Mouse (Mus musculus): ENCODE results near the gene Nr3c2. TPM values are rescaled to one million over a fixed set of nuclear protein-coding genes. Genes with fewer than 3 reads are reported as not detected.
A peak's percentile ranks its signal among the peaks of the same experiment; 100 is the strongest.

Nr3c2 gene
- total RNA-seq, 2 experiments from 2014 or later: 17.9 to 22.7 TPM

DNA sequence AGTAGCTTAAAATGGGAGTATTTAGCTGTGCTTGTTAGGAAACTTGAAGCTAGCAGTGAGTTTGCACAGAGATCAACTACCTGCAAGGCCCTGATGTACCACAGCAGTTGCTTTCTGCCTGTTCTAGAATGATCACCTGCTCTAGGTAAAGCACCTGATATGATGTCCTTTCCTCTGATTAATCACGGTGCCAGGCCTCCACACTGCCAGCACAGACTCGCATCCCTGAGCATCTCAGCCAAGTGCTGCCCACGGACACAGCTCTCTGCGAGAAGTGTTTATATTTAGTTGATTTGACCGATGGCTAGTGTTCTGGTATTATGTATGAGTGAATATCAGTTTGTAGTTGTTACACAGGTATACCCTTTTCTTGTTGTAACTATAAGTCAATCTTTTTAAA is 147.0 kb downstream of the Nr3c2 start:
- no peak for DNase-seq (ENCODE audit: low spot score)
- intact Hi-C loops (cut with DNase I): loop anchor here (10.0 kb wide), 1 partner anchor 141 kb away; no protein-coding TSS in a partner anchor

DNA sequence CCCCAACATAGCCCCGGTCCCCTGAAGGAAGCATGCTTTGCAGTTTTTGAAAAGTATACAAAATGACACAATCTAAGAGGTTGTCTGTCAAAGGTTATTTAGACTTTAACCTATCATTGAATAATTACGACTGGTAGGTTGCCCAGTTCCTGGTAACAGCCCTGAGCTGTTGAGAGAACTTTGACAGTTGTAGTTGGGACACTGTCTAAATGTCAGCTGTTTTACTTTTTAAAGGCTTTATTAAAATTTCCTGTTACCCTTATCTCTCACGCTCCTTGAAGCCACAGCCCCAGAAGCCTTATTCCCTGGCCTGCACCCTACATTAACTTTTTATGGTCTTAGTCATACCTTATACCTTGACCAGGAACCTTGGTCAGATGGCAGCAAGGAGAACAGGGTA is 147.5 kb downstream of the Nr3c2 start:
- DNase-seq (ENCODE audit: low spot score): no peak
- intact Hi-C loops (cut with DNase I): loop anchor here (10.0 kb wide), 1 partner anchor 142 kb away; no protein-coding TSS in a partner anchor

DNA sequence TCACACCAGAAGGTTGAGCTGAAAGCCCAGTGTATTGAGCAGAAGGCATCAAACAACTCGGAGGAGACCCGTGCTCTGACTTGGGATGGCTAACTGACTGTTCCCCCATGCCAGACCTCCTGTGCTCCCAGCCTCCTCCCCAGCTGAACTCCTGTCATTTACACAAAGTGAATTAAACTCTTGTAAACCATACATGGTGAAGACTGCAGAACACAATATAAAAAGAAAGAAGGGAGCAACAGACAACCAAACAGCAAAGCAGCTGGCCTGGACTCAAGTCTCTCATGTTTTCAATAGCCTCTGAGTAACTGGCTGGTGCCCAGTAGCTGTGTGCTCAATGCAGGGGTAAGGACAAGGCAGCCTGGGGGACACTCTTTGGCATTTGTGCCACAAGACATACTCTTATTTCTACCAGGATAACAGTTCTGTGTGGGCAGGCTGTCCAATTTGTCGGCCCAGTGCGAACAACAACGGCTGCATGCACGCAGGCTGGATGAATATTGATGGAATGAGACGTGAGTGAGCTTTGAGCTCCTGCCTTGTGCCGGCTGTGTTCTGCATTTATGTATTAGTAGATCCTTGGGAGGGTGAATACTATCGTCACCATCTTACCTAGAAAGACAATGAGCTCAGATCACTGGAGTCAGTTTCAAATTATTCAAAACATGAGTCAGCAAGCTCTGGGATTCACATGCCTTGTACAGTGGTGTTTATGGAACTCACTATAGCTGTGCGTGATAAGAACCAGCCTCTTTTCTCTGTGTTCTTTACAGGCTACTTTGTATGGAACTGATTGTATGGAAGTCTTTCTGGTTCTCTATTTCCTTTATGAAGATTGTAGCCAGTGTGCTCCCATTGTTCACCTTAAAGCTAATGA is 152.4 kb downstream of the Nr3c2 start:
- no peak for DNase-seq (ENCODE audit: low spot score)
- intact Hi-C loops (cut with DNase I): no loop called here

DNA sequence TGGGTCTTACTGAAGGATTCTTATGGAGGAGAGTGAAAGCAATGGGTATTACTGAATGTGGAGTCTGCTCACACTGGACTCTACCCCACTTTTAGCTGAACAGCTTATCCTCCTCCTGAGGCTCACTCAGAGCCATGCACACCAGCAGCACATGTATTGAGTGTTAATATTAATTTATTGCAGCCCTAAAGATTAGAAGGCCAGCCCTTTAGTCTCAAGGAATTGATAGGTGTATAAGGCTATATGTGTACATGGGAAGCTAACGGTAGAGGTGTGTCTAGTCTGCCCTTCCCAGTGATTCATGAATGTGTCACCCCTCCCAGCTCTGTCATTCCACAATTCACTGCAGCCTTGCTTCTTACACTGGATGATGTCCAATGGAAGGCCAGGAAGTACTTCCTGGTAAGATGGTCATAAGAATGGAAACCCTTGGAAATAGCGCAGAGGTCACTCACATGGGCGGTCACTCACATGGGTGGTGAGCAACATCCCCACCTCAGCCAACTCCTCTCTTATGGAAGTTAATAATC is 156.3 kb downstream of the Nr3c2 start:
- no peak for DNase-seq (ENCODE audit: low spot score)
- intact Hi-C loops (cut with DNase I): loop anchor here (5.0 kb wide), 1 partner anchor 77 kb away; no protein-coding TSS in a partner anchor

DNA sequence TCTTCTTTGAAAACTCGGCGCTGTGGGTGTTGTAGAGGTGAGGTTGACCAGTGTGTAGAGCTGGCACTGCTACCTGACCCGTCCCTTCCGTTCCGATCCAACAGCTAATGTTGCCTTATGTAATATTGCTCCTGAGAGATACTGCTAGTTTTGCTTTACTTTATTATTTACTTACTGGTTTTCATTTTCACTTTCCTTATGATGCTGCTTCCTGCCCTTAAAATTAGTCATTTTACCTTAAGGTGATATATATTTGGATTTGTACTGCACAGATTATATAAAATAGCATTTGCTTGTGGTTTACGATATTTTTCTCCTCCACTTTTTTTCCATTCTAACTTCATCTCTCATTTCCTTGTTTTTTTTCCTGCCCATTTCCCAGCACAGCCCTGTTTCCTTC is 157.6 kb downstream of the Nr3c2 start:
- no peak for DNase-seq (ENCODE audit: low spot score)
- intact Hi-C loops (cut with DNase I): loop anchor here (5.0 kb wide), 1 partner anchor 75 kb away; no protein-coding TSS in a partner anchor

DNA sequence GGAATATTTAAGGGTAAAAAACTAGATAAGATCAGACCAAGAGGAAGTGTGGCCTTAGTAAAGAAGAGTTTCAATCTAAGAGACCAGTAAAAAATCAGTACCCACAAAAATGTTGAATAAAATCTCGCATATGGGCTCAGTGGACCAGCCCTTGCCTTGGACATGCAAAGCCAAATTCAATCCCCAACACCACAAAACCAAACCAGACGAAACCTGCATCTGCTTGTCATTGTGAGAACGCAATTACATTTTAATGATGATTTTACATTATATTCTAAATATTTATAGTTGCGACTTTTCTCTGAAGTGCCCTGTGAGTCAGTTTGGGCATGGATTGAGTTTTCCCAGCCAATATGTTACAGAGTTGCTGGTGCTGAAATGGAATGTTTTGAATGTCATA is 183.4 kb downstream of the Nr3c2 start:
- DNase-seq (ENCODE audit: low spot score): no peak
- intact Hi-C loops (cut with DNase I): no loop called here

DNA sequence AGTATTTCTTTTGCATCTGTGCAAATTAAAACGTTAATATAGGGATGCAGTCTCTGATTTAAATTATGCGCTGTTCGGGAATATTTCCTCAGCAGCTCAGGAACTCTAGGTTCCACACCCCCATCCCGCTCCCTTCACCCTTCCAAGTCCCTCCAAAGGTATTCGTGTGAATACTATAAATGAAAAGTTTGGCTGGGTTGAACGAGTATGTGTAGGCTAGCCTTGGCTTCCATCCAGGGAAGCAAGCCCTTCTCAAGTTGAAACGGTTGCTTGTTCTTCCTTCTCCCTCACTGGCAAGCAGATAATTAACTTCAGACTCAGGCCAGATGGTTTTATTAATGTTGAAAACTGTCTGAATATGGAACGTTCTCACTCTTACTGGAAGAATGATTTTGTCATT is 186.8 kb downstream of the Nr3c2 start:
- intact Hi-C loops (cut with DNase I): no loop called here

DNA sequence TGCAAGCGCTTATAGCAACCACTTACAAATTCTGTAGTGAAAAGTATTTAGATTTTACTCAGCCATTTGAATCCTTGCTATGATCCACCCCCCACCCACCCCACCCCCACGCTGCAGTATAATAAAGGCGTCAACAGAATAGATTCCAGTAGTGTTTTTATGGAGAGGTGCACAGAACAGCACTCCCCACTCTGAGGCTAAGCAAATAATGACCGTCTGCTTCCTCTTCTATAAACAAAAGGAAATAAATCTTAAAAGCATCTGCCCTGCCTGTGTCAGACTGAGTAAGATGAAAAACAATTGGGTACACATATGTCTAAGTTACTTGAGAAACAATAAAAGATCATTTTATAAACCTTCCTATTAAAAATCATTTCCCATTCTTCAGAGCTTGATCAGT is 197.5 kb downstream of the Nr3c2 start:
- intact Hi-C loops (cut with DNase I): no loop called here
- DNase-seq (ENCODE audit: low spot score): no peak

More for the DNA sequence above, 186.8 kb downstream of the Nr3c2 start:
- no peak for DNase-seq (ENCODE audit: low spot score)

DNA sequence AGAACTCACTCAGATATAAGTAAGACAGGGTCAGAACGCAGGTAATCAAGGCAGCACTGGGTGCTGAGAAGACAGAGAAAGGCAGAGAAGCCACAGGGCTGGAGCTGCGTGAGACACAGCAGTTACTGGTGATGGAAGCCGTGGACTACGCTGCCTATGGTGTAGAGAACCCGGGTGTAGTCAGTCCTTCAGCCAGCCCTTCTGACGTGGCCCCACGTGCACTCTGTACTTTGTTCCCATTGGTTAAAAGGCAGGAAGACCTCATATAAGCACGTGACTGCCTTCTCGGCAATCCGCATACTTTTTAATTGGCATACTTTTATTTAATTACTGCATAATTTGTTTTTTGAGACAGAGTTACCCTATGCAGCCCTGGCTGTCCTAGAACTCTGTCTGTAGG is 198.9 kb downstream of the Nr3c2 start:
- intact Hi-C loops (cut with DNase I): no loop called here
- DNase-seq (ENCODE audit: low spot score): no peak

DNA sequence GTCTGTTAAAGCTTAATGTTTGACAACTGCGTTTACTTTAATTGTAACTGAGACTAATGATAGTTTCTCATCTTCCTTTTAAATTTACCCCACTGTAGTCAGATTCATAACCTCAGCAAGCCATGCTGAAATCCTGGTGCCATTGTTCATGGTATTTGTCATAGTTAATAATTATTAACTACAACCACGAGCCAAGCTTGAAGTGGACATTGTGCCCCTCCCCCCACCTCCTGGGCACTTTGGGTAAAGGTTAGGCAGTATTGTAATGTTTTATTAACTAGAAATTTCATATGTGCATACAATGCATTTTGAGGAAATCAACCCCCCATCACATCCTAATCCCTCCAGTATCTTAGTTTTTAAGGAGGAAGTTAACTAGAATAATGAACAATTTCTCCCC is 201.1 kb downstream of the Nr3c2 start:
- no peak for DNase-seq (ENCODE audit: low spot score)

DNA sequence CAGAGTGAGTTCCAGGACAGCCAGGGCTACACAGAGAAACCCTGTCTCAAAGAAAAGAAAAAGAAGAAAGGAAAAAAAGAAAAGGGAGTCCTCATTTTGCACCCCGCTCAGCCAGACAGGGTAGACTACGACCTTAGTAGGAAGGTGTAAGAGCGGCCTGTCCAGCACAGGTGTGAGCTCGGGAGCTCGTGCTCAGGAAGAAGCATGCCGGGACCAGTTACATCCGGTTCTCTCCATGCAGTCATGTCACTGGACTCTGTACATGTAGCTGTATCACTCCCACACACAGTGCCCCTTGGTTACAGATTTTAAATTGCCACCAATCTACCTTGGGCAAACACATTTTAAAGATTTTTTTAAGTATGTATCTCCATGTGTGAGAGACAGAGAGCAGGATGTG is 203.6 kb downstream of the Nr3c2 start:
- intact Hi-C loops (cut with DNase I): no loop called here
- DNase-seq (ENCODE audit: low spot score): no peak

More for the DNA sequence above, 201.1 kb downstream of the Nr3c2 start:
- intact Hi-C loops (cut with DNase I): no loop called here

DNA sequence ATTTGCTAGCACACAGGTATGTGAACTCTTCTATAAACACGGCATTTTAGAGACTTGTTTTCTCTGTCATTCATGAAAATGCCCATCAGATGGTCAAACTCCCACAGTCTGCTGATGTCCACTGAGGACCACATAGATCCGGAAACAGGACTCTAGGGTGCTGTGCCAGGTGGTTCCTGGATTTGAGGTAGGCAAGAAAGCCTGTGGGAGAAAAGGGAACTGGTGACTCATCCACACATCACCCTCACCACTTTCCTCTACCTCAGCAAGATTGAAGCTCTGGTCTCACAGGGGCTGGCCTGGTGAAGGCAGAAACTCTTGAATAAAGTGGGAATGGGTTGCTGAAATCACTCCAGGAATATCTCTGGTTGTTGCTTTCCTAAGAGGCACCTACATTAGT is 213.5 kb downstream of the Nr3c2 start:
- intact Hi-C loops (cut with DNase I): no loop called here
- no peak for DNase-seq (ENCODE audit: low spot score)

DNA sequence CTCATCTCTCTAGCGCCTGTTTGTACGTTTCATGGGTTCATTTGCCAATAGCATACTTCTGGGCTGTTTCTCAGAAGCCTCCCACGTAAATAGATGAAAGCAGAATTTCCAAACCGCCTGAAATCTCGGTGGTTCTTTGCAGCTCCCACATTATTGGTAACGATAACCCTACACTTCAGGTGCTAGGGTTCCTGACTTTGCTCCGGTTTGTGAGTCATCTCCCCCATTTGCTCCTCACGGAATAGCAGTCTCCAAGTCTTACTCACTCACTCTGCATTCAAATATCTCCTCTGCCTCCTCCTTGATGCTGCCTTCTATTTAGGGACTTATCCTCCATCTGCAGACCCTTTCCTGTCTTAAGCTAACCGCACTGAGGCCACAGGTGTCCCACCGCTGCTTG is 215.5 kb downstream of the Nr3c2 start:
- no peak for DNase-seq (ENCODE audit: low spot score)
- intact Hi-C loops (cut with DNase I): no loop called here

DNA sequence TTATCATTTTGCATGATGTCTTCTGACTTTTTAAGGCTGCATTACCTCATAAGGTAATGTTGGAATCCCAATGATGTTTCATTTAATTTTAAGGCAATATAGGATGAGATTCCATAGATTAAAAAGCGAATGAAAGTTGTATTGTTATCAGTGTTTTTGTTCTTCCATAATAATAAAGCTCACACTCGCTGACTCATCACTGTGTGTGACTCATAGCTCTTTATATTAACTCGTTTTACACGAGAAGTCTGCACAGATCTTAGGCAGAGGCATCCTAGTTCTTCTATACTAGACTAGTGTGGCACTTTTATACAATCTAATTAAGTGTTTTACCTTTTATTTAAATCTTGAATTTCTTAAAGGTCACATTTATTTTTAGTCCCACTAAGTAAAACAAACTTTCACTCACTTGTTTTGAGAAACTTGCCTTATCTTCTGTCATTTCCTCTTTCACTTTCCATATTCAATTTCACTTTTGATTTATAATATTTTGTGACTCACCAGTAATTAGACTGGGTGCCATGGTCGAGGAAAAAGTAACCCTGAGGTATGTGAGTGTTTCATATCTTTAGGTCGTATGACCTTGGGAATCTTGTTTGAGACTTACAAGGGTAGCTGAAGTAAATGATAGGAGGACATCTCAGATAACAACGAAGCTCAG is 217.3 kb downstream of the Nr3c2 start:
- intact Hi-C loops (cut with DNase I): no loop called here

DNA sequence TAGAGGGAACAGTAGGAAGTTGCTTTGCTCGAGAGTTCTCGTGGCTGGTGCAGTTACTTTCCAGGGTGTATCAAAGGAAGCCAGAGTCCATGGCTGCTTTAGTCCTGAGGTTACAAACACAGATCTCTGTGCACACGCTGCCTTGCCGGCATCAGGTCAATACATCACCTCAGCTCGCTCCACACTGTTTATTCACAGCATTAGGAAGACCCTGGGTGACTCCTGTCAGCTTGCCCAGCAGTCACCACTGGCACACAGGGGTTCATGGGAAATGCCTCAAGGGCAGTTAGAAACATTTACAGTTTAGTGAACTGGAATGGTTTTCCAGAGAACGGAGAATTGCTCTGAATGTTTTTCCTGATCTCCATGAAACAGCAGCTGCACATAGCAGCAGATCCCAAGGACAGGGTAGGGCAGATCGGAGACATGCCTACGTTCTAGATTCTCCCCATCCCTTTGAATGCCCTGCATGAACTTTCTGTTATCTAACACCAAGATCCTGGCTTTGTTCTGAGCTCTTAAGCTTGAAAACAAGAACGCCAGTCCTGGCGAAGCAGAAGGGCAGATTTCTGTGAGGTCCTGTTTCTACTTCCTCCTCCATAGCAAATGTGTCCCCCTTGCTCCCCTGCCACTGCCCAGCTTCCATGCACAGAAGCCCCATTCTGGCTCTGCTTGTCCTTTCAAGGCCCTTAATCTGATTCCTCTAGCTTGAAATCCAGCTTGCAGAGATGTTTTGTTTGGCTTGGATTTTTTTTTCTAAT is 221.7 kb downstream of the Nr3c2 start:
- no peak for DNase-seq (ENCODE audit: low spot score)
- intact Hi-C loops (cut with DNase I): no loop called here

More for the DNA sequence above, 217.3 kb downstream of the Nr3c2 start:
- DNase-seq (ENCODE audit: low spot score): no peak

DNA sequence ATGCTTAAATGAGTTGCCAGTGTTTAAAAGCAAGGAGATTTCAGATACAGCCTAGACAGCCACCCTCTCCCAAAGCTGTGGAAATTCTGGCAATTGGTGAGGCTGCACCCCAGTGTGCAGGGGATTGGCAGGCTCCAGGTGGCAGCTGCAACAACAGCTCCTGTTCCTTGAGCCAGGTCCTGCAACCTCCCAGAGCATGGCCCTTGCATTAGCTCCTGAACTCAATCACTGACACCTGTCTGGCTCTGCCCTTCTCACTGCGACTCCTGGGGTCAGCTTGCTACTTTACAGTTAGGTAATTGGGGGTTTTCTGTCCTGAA is 222.3 kb downstream of the Nr3c2 start:
- no peak for DNase-seq (ENCODE audit: low spot score)
- intact Hi-C loops (cut with DNase I): no loop called here

DNA sequence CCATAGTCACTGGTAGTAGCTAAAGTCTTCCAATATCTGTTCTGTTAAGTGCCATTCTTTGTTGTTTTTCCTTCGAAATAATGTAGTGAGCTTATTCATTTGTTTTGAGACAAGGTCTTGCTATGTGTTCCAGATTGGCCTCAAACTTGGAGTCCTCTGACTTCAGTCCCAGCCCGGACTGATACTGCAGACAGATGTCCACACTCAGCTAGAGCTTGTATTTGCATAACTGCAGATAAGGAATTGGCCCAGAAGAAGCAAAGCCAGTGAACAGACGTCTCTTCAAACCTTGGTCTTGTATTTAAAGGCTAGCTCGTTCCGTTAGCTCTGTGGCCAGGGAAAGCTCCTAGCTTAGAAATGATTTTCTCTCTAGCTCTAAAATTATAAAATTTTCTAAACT is 223.1 kb downstream of the Nr3c2 start:
- intact Hi-C loops (cut with DNase I): no loop called here
- peak; percentile 25 for DNase-seq (ENCODE audit: low spot score)

DNA sequence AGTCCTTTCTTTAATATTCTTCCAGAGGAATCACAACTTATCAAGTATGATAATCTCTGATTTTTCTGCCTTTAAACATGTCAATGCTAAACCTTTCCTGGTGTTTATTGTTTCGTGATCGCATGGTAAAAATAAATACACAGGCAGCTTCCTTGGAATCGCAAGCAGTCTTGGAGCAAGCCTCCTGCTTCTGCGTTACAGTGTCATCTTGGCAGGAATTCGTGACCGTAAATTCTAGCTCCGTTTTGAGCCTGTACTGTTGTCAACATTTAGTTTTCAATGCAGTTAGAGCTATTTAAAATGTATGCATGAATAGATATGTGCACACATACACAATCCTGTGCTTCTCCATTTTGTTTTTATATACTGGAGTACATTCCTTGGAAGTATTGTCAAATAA is 226.5 kb downstream of the Nr3c2 start:
- no peak for DNase-seq (ENCODE audit: low spot score)
- intact Hi-C loops (cut with DNase I): no loop called here

DNA sequence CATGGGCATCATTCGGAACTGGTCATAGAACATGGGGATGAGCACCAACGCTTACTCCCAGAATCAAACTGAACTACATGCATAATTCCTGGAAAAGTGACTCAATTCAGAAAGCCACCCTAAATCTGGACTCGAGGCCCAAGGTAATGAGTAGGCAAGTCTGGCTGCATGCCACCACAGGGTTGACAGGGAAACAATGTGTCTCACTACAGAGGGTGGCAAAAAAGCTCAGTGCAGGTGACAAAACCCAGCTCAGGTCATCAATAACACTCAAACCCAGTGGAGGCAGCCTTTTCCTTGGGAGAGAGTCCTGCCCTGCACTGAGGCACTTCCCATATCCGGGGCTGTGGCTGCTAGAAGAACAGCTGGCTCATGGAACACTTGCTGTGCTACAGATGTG is 228.8 kb downstream of the Nr3c2 start:
- intact Hi-C loops (cut with DNase I): no loop called here
- DNase-seq (ENCODE audit: low spot score): no peak

DNA sequence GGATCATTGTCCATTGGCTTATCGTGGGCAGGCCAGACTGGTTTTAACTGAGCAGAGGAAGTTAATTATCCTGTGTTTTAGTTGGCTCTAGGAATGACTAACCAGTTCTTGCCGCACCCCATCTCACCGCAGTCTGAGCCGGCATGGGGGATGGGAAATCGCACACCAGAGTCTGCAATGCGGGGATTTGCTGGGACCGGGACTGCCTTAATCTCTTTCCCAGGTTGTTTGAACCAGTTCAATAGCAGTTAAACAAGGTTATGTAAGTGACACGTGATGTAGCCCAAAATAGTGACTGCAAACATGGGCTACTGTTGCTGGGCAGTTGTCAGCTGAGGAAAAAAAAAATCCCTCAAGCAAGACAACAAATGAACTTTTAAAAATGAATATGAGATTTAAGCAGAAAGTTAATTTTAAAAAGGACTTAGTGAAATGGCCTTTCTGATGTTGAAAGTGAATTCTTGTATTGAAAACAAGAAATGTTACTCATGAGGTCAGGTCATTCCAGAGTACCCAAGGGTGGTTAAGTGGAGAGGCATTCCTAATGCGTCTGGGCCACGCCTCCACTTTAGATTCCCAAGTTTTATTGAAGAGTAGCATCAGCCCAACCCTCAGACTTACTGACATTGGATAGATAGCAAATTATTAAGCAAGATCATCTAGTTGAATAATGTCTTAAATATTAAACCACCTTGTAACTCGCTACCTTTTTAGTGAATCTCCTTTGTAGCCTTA is 233.8 kb downstream of the Nr3c2 start:
- peak; percentile 67 for DNase-seq (ENCODE audit: low spot score)
- intact Hi-C loops (cut with DNase I): loop anchor here (5.0 kb wide), 2 partner anchors 76 to 231 kb away; no protein-coding TSS in a partner anchor

Measured in heart, postnatal 25 days (tissue).